In the genomic region with DNA sequence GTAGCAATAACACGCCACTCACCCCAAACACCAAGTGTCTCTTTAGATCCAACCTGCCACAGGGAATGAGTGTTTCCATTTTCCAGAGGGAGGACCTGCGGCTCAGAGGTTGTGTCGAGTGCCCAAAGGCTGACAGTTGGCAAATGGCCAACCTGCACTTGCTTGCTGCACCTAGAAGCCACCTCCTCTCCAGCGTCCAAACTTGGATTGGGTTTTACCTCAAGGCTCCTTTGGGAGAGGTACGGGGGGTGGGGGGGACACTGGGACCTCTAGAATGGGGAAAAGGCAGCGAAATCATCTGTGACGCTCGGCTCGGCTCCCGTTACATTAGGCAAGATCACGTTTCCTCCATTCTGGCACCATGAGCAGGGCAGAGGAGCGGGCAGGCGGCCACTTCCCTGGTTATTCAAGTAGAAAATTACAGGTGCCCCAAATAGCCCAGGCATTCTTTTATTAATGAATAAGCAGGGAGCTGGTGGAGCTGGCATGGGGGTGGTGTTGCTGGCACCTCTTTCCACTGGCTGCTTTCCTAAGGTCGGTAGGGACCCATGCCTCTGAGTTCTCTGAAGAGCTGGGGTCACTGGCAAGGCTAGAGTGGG, we compare ENCODE assay signal across 13 mouse cellular contexts. TPM values are rescaled to one million over a fixed set of nuclear protein-coding genes. Genes with fewer than 3 reads are reported as not detected.
DNase-seq lines count a peak whose midpoint lies in the region; ATAC-seq and TF ChIP-seq lines count a peak whose summit lies in the region.
"Had no signal": no experiment of that assay in that cellular context is flagged by ENCODE, and none has a peak within 500 bp of the region (broad histone marks: within the 10 kb centered on the region; RNA-seq: fewer than 3 reads in every experiment).

No protein-coding gene starts in this region.

- H3K27ac ChIP-seq in forebrain, embryonic 14.5 days (ENCODE audit: low read depth, low read length) = peak overlapping the region; percentile 24; the same call in 1 of the 2 replicates
- no peak overlapping the region for H3K27ac ChIP-seq in forebrain, embryonic 11.5 days (ENCODE audit: low read depth, low read length)
- H3K27ac ChIP-seq in kidney, embryonic 14.5 days (ENCODE audit: low read depth, low read length) = peak overlapping the region; percentile 71
- no peak overlapping the region for H3K27ac ChIP-seq in midbrain, postnatal 0 days (ENCODE audit: low read depth, low read length)
- H3K27ac ChIP-seq: hindbrain, embryonic 15.5 days; limb, embryonic 12.5 days; midbrain, embryonic 12.5 days had no signal

- TF ChIP-seq CTCF in midbrain, postnatal 0 days (IDR thresholded peaks at IDR 0.05) = no peak

- DNase-seq in forebrain, embryonic 14.5 days (ENCODE audit: low spot score) = peak; percentile 75
- no peak for DNase-seq in forebrain, embryonic 11.5 days (ENCODE audit: low spot score)
- DNase-seq in right cerebral cortex, postnatal 4 days = peak; percentile 17
- DNase-seq in right cerebral cortex, postnatal 36 days (ENCODE audit: low spot score in 2 of 2) = no peak
- DNase-seq in midbrain, postnatal 0 days (ENCODE audit: low spot score) = no peak
- DNase-seq in urinary bladder, postnatal 4 days (ENCODE audit: low spot score in 2 of 2) = no peak
- DNase-seq: retina, postnatal 1 day had no signal

- no peaks in the 10 kb centered on the region for H3K27me3 ChIP-seq in forebrain, embryonic 14.5 days (replicated peaks; ENCODE audit: control insufficient read depth, insufficient read depth, low read length)
- H3K27me3 ChIP-seq in forebrain, embryonic 11.5 days (ENCODE audit: control insufficient read depth, insufficient read depth, low read length) = no peaks in the 10 kb centered on the region
- H3K27me3 ChIP-seq in kidney, embryonic 14.5 days (ENCODE audit: control insufficient read depth, insufficient read depth, low read length) = no peaks in the 10 kb centered on the region
- no peaks in the 10 kb centered on the region for H3K27me3 ChIP-seq in midbrain, postnatal 0 days (ENCODE audit: insufficient read depth, low read length)
- H3K27me3 ChIP-seq: embryonic facial prominence, embryonic 12.5 days; hindbrain, embryonic 15.5 days; limb, embryonic 12.5 days had no signal

- no peak overlapping the region for H3K9ac ChIP-seq in forebrain, embryonic 14.5 days (ENCODE audit: low read length)
- no peak overlapping the region for H3K9ac ChIP-seq in forebrain, embryonic 11.5 days (ENCODE audit: low read length)
- H3K9ac ChIP-seq in kidney, embryonic 14.5 days (ENCODE audit: low read depth, low read length) = no peak overlapping the region
- H3K9ac ChIP-seq in midbrain, postnatal 0 days (replicated peaks; ENCODE audit: low read length, poor library complexity, severe bottlenecking) = no peak overlapping the region
- H3K9ac ChIP-seq: embryonic facial prominence, embryonic 12.5 days; hindbrain, embryonic 15.5 days; limb, embryonic 12.5 days; midbrain, embryonic 12.5 days had no signal

- H3K4me2 ChIP-seq in forebrain, embryonic 14.5 days (ENCODE audit: low read length) = peak overlapping the region; percentile 16; the same call in 1 of the 2 replicates
- H3K4me2 ChIP-seq in forebrain, embryonic 11.5 days (ENCODE audit: low read depth, low read length, severe bottlenecking) = no peak overlapping the region
- peak overlapping the region; percentile 5; the same call in 1 of the 2 replicates for H3K4me2 ChIP-seq in kidney, embryonic 14.5 days (replicated peaks; ENCODE audit: low read depth, low read length)
- H3K4me2 ChIP-seq in midbrain, postnatal 0 days (ENCODE audit: low read depth, low read length, poor library complexity, severe bottlenecking) = no peak overlapping the region
- H3K4me2 ChIP-seq: embryonic facial prominence, embryonic 12.5 days; hindbrain, embryonic 15.5 days; limb, embryonic 12.5 days; midbrain, embryonic 12.5 days had no signal

- H3K9me3 ChIP-seq in forebrain, embryonic 14.5 days (replicated peaks; ENCODE audit: control insufficient read depth, low read length) = no peaks in the 10 kb centered on the region
- H3K9me3 ChIP-seq in forebrain, embryonic 11.5 days (ENCODE audit: control insufficient read depth, low read length) = no peaks in the 10 kb centered on the region
- no peaks in the 10 kb centered on the region for H3K9me3 ChIP-seq in kidney, embryonic 14.5 days (ENCODE audit: control insufficient read depth, low read length)
- no peaks in the 10 kb centered on the region for H3K9me3 ChIP-seq in midbrain, postnatal 0 days (ENCODE audit: low read length)
- H3K9me3 ChIP-seq: embryonic facial prominence, embryonic 12.5 days; hindbrain, embryonic 15.5 days; limb, embryonic 12.5 days; midbrain, embryonic 12.5 days had no signal

- WGBS in forebrain, embryonic 14.5 days = 46% methylated on average over 14 of the region's 14 CpGs
- WGBS in forebrain, embryonic 11.5 days = 88% methylated on average over 14 of the region's 14 CpGs
- 34% methylated on average over 14 of the region's 14 CpGs for WGBS in kidney, embryonic 14.5 days
- 81% methylated on average over 14 of the region's 14 CpGs for WGBS in midbrain, postnatal 0 days

- no peak overlapping the region for H3K4me3 ChIP-seq in forebrain, embryonic 14.5 days (ENCODE audit: low read depth, low read length)
- H3K4me3 ChIP-seq in forebrain, embryonic 11.5 days (ENCODE audit: low read depth, low read length) = no peak overlapping the region
- no peak overlapping the region for H3K4me3 ChIP-seq in kidney, embryonic 14.5 days (ENCODE audit: low read length)
- no peak overlapping the region for H3K4me3 ChIP-seq in midbrain, postnatal 0 days (ENCODE audit: low read depth, low read length)
- H3K4me3 ChIP-seq: embryonic facial prominence, embryonic 12.5 days; hindbrain, embryonic 15.5 days; limb, embryonic 12.5 days; midbrain, embryonic 12.5 days had no signal

- peaks cover 22% of the 10 kb centered on the region for H3K4me1 ChIP-seq in forebrain, embryonic 14.5 days (ENCODE audit: control insufficient read depth, insufficient read depth, low read length)
- H3K4me1 ChIP-seq in forebrain, embryonic 11.5 days (replicated peaks; ENCODE audit: control insufficient read depth, insufficient read depth, low read length) = peaks cover 8% of the 10 kb centered on the region; the same call in 1 of the 2 replicates
- H3K4me1 ChIP-seq in kidney, embryonic 14.5 days (ENCODE audit: control insufficient read depth, insufficient read depth, low read length) = peaks cover 38% of the 10 kb centered on the region
- peaks cover 8% of the 10 kb centered on the region; the same call in 1 of the 2 replicates for H3K4me1 ChIP-seq in midbrain, postnatal 0 days (ENCODE audit: insufficient read depth, low read length)

- no peaks in the 10 kb centered on the region for H3K36me3 ChIP-seq in forebrain, embryonic 14.5 days (ENCODE audit: control insufficient read depth, insufficient read depth, low read length)
- no peaks in the 10 kb centered on the region for H3K36me3 ChIP-seq in forebrain, embryonic 11.5 days (ENCODE audit: control insufficient read depth, insufficient read depth, low read length)
- H3K36me3 ChIP-seq in kidney, embryonic 14.5 days (ENCODE audit: control insufficient read depth, insufficient read depth, low read length) = no peaks in the 10 kb centered on the region
- no peaks in the 10 kb centered on the region for H3K36me3 ChIP-seq in midbrain, postnatal 0 days (ENCODE audit: insufficient read depth, low read length)
- H3K36me3 ChIP-seq: embryonic facial prominence, embryonic 12.5 days; hindbrain, embryonic 15.5 days; limb, embryonic 12.5 days; midbrain, embryonic 12.5 days had no signal

- ATAC-seq in forebrain, embryonic 14.5 days = peak; percentile 47; the same call in 1 of the 2 replicates
- no peak for ATAC-seq in forebrain, embryonic 11.5 days (replicated peaks; ENCODE audit: low FRiP score)
- peak; percentile 55 for ATAC-seq in kidney, embryonic 14.5 days (ENCODE audit: low FRiP score, low TSS enrichment)
- no peak for ATAC-seq in midbrain, postnatal 0 days (ENCODE audit: low FRiP score)
- ATAC-seq in frontal cortex, adult (ENCODE audit: low TSS enrichment) = no peak

RNA-seq across cellular contexts. Expression of a gene that starts 13.6 kb away (rescaled TPM):
- polyA plus RNA-seq in forebrain, embryonic 14.5 days (2014; fragmentation: Nextera tagmentation; extraction: Ambion mirVana) = 0.14 and 0.15 TPM in 2 replicates
- polyA plus RNA-seq in forebrain, embryonic 11.5 days (2014; fragmentation: Nextera tagmentation; extraction: Ambion mirVana) = 0.29 and 0.49 TPM in 2 replicates
- 3.2 and 4.0 TPM in 2 replicates for polyA plus RNA-seq in kidney, embryonic 14.5 days (2014; fragmentation: Nextera tagmentation; extraction: Ambion mirVana)
- 6.0 and 14.6 TPM in 2 replicates for total RNA-seq in midbrain, postnatal 0 days (2014; rRNA removed)
- polyA plus RNA-seq in midbrain, postnatal 0 days (2015; fragmentation: Nextera tagmentation; extraction: Ambion mirVana) = 0.93 and 1.4 TPM in 2 replicates

RNA-seq across cellular contexts. Expression of a gene that starts 47.1 kb away (rescaled TPM):
- polyA plus RNA-seq in forebrain, embryonic 14.5 days (2014; fragmentation: Nextera tagmentation; extraction: Ambion mirVana) = not detected in 2 replicates
- polyA plus RNA-seq in forebrain, embryonic 11.5 days (2014; fragmentation: Nextera tagmentation; extraction: Ambion mirVana) = not detected in 2 replicates
- polyA plus RNA-seq in kidney, embryonic 14.5 days (2014; fragmentation: Nextera tagmentation; extraction: Ambion mirVana) = 2.7 and 2.8 TPM in 2 replicates
- not detected in 2 replicates for total RNA-seq in midbrain, postnatal 0 days (2014; rRNA removed)
- polyA plus RNA-seq in midbrain, postnatal 0 days (2015; fragmentation: Nextera tagmentation; extraction: Ambion mirVana) = 0.13 TPM in 1 of 2 replicates, not detected in the other
- polyA plus RNA-seq: hindbrain, embryonic 15.5 days; limb, embryonic 12.5 days; midbrain, embryonic 12.5 days had no signal

Comparison
In these comparisons a context has a peak if more than half of its experiments do, and no peak if none do; other contexts are left out.
1. ATAC-seq: peak in forebrain, embryonic 14.5 days (single experiment) and kidney, embryonic 14.5 days (single experiment); none in forebrain, embryonic 11.5 days (single experiment), midbrain, postnatal 0 days (single experiment) and frontal cortex, adult (single experiment).
2. DNase-seq: peak in forebrain, embryonic 14.5 days (single experiment) and right cerebral cortex, postnatal 4 days (single experiment); none in forebrain, embryonic 11.5 days (single experiment), right cerebral cortex, postnatal 36 days (0 of 2), midbrain, postnatal 0 days (single experiment) and urinary bladder, postnatal 4 days (0 of 2).
3. H3K27ac ChIP-seq: peak in forebrain, embryonic 14.5 days (single experiment) and kidney, embryonic 14.5 days (single experiment); none in forebrain, embryonic 11.5 days (single experiment) and midbrain, postnatal 0 days (single experiment).
4. H3K4me2 ChIP-seq: peak in forebrain, embryonic 14.5 days (single experiment) and kidney, embryonic 14.5 days (single experiment); none in forebrain, embryonic 11.5 days (single experiment) and midbrain, postnatal 0 days (single experiment).